Mouse (Mus musculus): ENCODE results near the gene Dppa2.

DNA sequence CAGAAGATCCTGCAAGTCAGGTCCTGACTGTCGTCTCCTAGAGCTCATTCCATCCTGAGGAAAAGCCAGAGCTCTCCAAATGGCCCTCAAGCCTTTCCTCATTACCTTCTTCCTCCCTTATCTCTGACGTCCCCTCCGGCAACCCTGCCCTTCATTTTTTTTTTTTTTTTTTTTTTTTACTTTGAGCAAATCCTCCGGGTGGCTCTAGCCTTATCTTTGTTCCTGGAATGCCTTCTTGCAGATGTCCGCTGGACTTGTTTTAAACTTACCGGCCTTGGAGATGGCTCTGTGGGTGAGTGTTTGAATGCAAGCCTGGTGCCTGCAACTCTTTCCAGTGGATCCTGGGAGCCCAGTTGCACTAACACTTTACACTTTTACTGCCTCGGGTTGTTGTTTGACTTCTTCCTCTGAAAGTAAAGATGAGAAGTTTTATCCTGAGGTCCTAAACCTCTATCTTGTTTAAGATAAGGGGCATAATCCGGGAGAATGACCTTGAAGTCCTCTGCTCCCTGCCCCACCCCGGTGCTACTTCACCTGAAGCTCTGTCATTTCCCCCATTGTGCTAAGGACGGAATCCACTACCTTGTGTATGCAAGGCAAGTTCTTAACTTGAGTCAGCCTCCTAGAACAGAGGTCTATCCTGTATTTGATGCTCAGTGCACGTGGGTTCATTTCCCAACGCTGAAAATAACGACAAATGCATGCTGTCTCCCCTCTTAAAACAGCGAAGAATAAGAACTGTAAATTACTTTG lies 6.1 kb upstream of the Dppa2 start:
- TF ChIP-seq POLR2A (IDR thresholded peaks at IDR 0.05; ENCODE audit: insufficient read depth, low read depth, low read length) = no peak
- no peak for TF ChIP-seq CTCF (IDR thresholded peaks at IDR 0.05)

Data from heart, adult 2 months (tissue).